In genomic region chr2:30532948-30533347, GRCm38 (mm10) we compare ENCODE assay signal across 27 mouse cellular contexts. TPM values are rescaled to one million over a fixed set of nuclear protein-coding genes. Genes with fewer than 3 reads are reported as not detected.
DNase-seq lines count a peak whose midpoint lies in the region; ATAC-seq and TF ChIP-seq lines count a peak whose summit lies in the region.
"Had no signal": no experiment of that assay in that cellular context is flagged by ENCODE, and none has a peak within 500 bp of the region (broad histone marks: within the 10 kb centered on the region; RNA-seq: fewer than 3 reads in every experiment).

No protein-coding gene starts in this region.

- no peak overlapping the region for H3K27ac ChIP-seq in intestine, postnatal 0 days (ENCODE audit: low read depth, low read length)
- no peak overlapping the region for H3K27ac ChIP-seq in intestine, embryonic 16.5 days (ENCODE audit: low read length)
- no peak overlapping the region for H3K27ac ChIP-seq in liver, postnatal 0 days (ENCODE audit: low read depth)
- no peak overlapping the region for H3K27ac ChIP-seq in liver, embryonic 12.5 days
- H3K27ac ChIP-seq: embryonic facial prominence, embryonic 13.5 days; forebrain, embryonic 10.5 days; forebrain, embryonic 15.5 days; hindbrain, embryonic 15.5 days; liver, embryonic 15.5 days; midbrain, embryonic 13.5 days; neural tube, embryonic 13.5 days had no signal

- peak; percentile 38 for TF ChIP-seq CTCF in intestine, postnatal 0 days (IDR thresholded peaks at IDR 0.05; ENCODE audit: low read depth)
- TF ChIP-seq CTCF in liver, postnatal 0 days (IDR thresholded peaks at IDR 0.05; ENCODE audit: low read depth): 0 out of 2 replicates have a peak, but pooled peaks have one; percentile 7

- no peak for TF ChIP-seq EP300 in liver, postnatal 0 days (IDR thresholded peaks at IDR 0.05; ENCODE audit: low read depth)

- DNase-seq in liver, postnatal 0 days: no peak
- DNase-seq in ES-CJ7 (ENCODE audit: low read depth, low spot score): peak; percentile 29
- DNase-seq in adrenal gland, postnatal 36 days: no peak
- no peak for DNase-seq in thymus, postnatal 25 days
- DNase-seq: adrenal gland, postnatal 14 days; cerebellum, adult 18-20 months; cerebellum, postnatal 10 days; gastrocnemius, postnatal 25 days; heart, adult 11 months; kidney, adult 8-10 months; kidney, postnatal 14 days; left cerebral cortex, postnatal 4 days; lung, postnatal 4 days; right cerebral cortex, postnatal 4 days had no signal

- no peaks in the 10 kb centered on the region for H3K36me3 ChIP-seq in intestine, postnatal 0 days (ENCODE audit: control insufficient read depth, insufficient read depth)
- H3K36me3 ChIP-seq in intestine, embryonic 16.5 days (ENCODE audit: control insufficient read depth, insufficient read depth, low read length): no peaks in the 10 kb centered on the region
- no peaks in the 10 kb centered on the region for H3K36me3 ChIP-seq in liver, postnatal 0 days (replicated peaks; ENCODE audit: insufficient read depth, low read length)
- H3K36me3 ChIP-seq in liver, embryonic 12.5 days: no peaks in the 10 kb centered on the region
- H3K36me3 ChIP-seq: embryonic facial prominence, embryonic 13.5 days; forebrain, embryonic 10.5 days; forebrain, embryonic 15.5 days; hindbrain, embryonic 15.5 days; liver, embryonic 15.5 days; midbrain, embryonic 13.5 days; neural tube, embryonic 13.5 days had no signal

- no peak overlapping the region for H3K4me3 ChIP-seq in intestine, postnatal 0 days (ENCODE audit: low read depth, low read length)
- no peak overlapping the region for H3K4me3 ChIP-seq in intestine, embryonic 16.5 days (ENCODE audit: low read length)
- H3K4me3 ChIP-seq in liver, postnatal 0 days (ENCODE audit: low read depth, low read length): no peak overlapping the region
- H3K4me3 ChIP-seq in liver, embryonic 12.5 days: no peak overlapping the region
- H3K4me3 ChIP-seq: embryonic facial prominence, embryonic 13.5 days; forebrain, embryonic 10.5 days; forebrain, embryonic 15.5 days; hindbrain, embryonic 15.5 days; liver, embryonic 15.5 days; midbrain, embryonic 13.5 days; neural tube, embryonic 13.5 days had no signal

- H3K27me3 ChIP-seq in intestine, postnatal 0 days (replicated peaks; ENCODE audit: control insufficient read depth, insufficient read depth, low read length): no peaks in the 10 kb centered on the region
- no peaks in the 10 kb centered on the region for H3K27me3 ChIP-seq in intestine, embryonic 16.5 days (replicated peaks; ENCODE audit: control insufficient read depth, insufficient read depth, low read length)
- no peaks in the 10 kb centered on the region for H3K27me3 ChIP-seq in liver, postnatal 0 days (ENCODE audit: insufficient read depth, low read length)
- no peaks in the 10 kb centered on the region for H3K27me3 ChIP-seq in liver, embryonic 12.5 days (replicated peaks)
- H3K27me3 ChIP-seq: embryonic facial prominence, embryonic 13.5 days; forebrain, embryonic 15.5 days; hindbrain, embryonic 15.5 days; liver, embryonic 15.5 days; midbrain, embryonic 13.5 days; neural tube, embryonic 13.5 days had no signal

- H3K4me2 ChIP-seq in intestine, postnatal 0 days (replicated peaks; ENCODE audit: low read depth): no peak overlapping the region
- no peak overlapping the region for H3K4me2 ChIP-seq in intestine, embryonic 16.5 days (ENCODE audit: low read depth, low read length)
- H3K4me2 ChIP-seq in liver, postnatal 0 days (ENCODE audit: low read depth, low read length): no peak overlapping the region
- no peak overlapping the region for H3K4me2 ChIP-seq in liver, embryonic 12.5 days
- H3K4me2 ChIP-seq: embryonic facial prominence, embryonic 13.5 days; forebrain, embryonic 15.5 days; heart, embryonic 11.5 days; hindbrain, embryonic 15.5 days; liver, embryonic 15.5 days; midbrain, embryonic 13.5 days; neural tube, embryonic 13.5 days had no signal

- H3K9me3 ChIP-seq in intestine, postnatal 0 days (ENCODE audit: control insufficient read depth): peaks cover 5% of the 10 kb centered on the region; the same call in 1 of the 2 replicates
- peaks cover 4% of the 10 kb centered on the region; the same call in 1 of the 2 replicates for H3K9me3 ChIP-seq in intestine, embryonic 16.5 days (ENCODE audit: control insufficient read depth, low read length)
- peaks cover 3% of the 10 kb centered on the region; the same call in 1 of the 2 replicates for H3K9me3 ChIP-seq in liver, postnatal 0 days (ENCODE audit: low read length)
- H3K9me3 ChIP-seq in liver, embryonic 12.5 days (replicated peaks): no peaks in the 10 kb centered on the region
- H3K9me3 ChIP-seq: embryonic facial prominence, embryonic 13.5 days; forebrain, embryonic 15.5 days; hindbrain, embryonic 15.5 days; liver, embryonic 15.5 days; neural tube, embryonic 13.5 days had no signal

- H3K9ac ChIP-seq in intestine, postnatal 0 days (ENCODE audit: low read depth, low read length): no peak overlapping the region
- H3K9ac ChIP-seq in intestine, embryonic 16.5 days (ENCODE audit: low read depth, low read length): no peak overlapping the region
- H3K9ac ChIP-seq in liver, postnatal 0 days (replicated peaks): no peak overlapping the region
- H3K9ac ChIP-seq in liver, embryonic 12.5 days: no peak overlapping the region
- H3K9ac ChIP-seq: embryonic facial prominence, embryonic 13.5 days; forebrain, embryonic 15.5 days; hindbrain, embryonic 15.5 days; liver, embryonic 15.5 days; midbrain, embryonic 13.5 days; neural tube, embryonic 13.5 days had no signal

- no peaks in the 10 kb centered on the region for H3K4me1 ChIP-seq in intestine, postnatal 0 days (replicated peaks; ENCODE audit: control insufficient read depth, insufficient read depth, low read length)
- no peaks in the 10 kb centered on the region for H3K4me1 ChIP-seq in intestine, embryonic 16.5 days (ENCODE audit: control insufficient read depth, insufficient read depth, low read length)
- no peaks in the 10 kb centered on the region for H3K4me1 ChIP-seq in liver, postnatal 0 days (ENCODE audit: insufficient read depth)
- H3K4me1 ChIP-seq in liver, embryonic 12.5 days: no peaks in the 10 kb centered on the region
- H3K4me1 ChIP-seq: embryonic facial prominence, embryonic 13.5 days; forebrain, embryonic 15.5 days; hindbrain, embryonic 15.5 days; liver, embryonic 15.5 days; midbrain, embryonic 13.5 days; neural tube, embryonic 13.5 days had no signal

- ATAC-seq in intestine, postnatal 0 days: no peak
- ATAC-seq in intestine, embryonic 16.5 days: no peak
- no peak for ATAC-seq in liver, postnatal 0 days
- ATAC-seq in liver, embryonic 12.5 days: no peak
- ATAC-seq: forebrain, embryonic 15.5 days; inflammation-experienced regulatory T-cells, adult 6 months; lung, postnatal 0 days; midbrain, embryonic 13.5 days had no signal

RNA-seq across cellular contexts. Expression of gene Ier5l, which starts 58.9 kb away (rescaled TPM):
- 1.6 and 2.2 TPM in 2 replicates for polyA plus RNA-seq in intestine, postnatal 0 days (2015; fragmentation: Nextera tagmentation; extraction: Ambion mirVana)
- polyA plus RNA-seq in intestine, embryonic 16.5 days (2015; fragmentation: Nextera tagmentation; extraction: Ambion mirVana): 0.61 and 0.75 TPM in 2 replicates
- 0.31 and 0.69 TPM in 2 replicates for polyA plus RNA-seq in liver, postnatal 0 days (2015; fragmentation: Nextera tagmentation; extraction: Ambion mirVana)
- polyA plus RNA-seq in liver, embryonic 12.5 days (2016; fragmentation: Nextera tagmentation; extraction: Ambion mirVana): 0.44 and 0.59 TPM in 2 replicates
- total RNA-seq in adrenal gland, postnatal 36 days (2021): 1 to 10 TPM; 3.3 to 4.5 TPM
- polyA plus RNA-seq: inflammation-experienced regulatory T-cells, adult 6 months had no signal
